Mouse (Mus musculus): ENCODE measurements around the gene Mettl24. TPM values are rescaled to one million over a fixed set of nuclear protein-coding genes. Genes with fewer than 3 reads are reported as not detected.

Gene Mettl24
- polyA plus RNA-seq, 1 experiment from 2014 or later = 2.9 TPM

DNA sequence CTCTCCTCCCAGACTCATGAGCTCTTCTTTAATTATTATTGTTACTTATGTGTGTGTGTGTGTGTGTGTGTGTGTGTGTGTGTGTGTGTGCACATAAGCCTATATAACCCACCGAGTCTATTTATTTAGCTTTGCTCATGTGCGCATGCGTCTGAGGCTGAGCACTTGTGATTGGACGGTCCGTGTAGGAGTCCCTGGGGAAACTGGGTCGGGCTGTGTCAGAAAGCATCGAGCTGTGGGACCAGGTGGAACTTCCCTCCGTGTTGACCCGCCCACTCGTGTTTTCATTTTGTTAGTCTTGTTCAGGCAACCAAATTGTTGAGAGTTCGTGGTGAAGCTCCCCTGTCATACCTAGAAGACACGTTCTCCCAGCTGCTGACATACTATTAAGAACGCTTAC lies 35.3 kb downstream of the Mettl24 start:
- Histone ChIP-seq H3K9ac (no peak overlapping the region), H3K9me3 (replicated peaks) (no peaks in the 10 kb centered on the region), H3K4me1 (replicated peaks) (peaks cover 10% of the 10 kb centered on the region), H3K4me3 (no peak overlapping the region), H3K27ac (no peak overlapping the region), H3K27me3 (no peaks in the 10 kb centered on the region), H3K4me2 (no peak overlapping the region), H3K36me3 (no peaks in the 10 kb centered on the region)
- WGBS = 93% methylated on average over 13 of the region's 13 CpGs
- no peak for ATAC-seq (replicated peaks; ENCODE audit: insufficient number of reproducible peaks, insufficient read depth, low FRiP score, low read depth)

DNA sequence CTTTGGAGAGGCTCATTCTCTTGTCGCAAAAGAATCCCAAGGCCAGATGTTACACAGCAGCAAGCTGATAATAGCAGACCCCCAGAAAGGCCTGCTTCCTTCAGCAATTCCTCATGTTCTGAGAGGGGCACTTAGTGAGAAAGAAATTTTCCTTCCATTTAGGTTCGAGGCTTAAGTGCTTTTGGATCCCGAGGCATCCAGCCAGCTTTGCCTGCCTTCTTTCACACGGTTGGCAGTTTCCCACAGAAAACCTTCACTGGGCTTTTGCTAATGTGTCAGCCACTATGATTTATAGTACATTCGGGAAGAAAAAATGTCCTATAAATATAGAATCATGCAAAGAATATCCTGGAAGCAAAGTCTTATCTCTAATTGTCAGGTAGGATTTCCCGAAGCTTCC lies 36.0 kb downstream of the Mettl24 start:
- no peaks in the 10 kb centered on the region for H3K27me3 ChIP-seq
- no peak overlapping the region for H3K9ac ChIP-seq
- no peaks in the 10 kb centered on the region for H3K9me3 ChIP-seq (replicated peaks)
- no peak overlapping the region for H3K27ac ChIP-seq
- 46% methylated on average over 6 of the region's 6 CpGs for WGBS
- peaks cover 9% of the 10 kb centered on the region for H3K4me1 ChIP-seq (replicated peaks)
- no peak for ATAC-seq (replicated peaks; ENCODE audit: insufficient number of reproducible peaks, insufficient read depth, low FRiP score, low read depth)
- no peaks in the 10 kb centered on the region for H3K36me3 ChIP-seq
- no peak overlapping the region for H3K4me3 ChIP-seq
- H3K4me2 ChIP-seq = no peak overlapping the region

DNA sequence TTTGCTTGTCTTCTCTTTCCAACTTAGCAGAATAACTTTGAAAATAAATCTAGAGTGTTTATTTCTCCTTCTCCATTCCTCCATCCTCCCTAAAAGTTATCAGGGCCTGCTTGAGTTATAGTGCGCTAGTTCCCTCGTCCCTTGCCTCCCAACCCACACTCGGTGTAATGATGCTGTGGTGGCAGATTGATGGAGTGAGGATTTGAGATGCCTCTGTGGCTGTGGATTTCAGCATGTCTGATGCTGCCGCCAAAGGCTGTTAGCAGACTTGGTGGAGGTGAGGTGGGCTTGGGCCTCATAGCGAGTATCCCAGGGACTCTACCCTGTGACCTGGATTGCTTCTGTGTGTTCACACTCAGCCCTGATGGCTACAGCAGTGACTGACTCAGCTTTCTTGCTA lies 37.8 kb downstream of the Mettl24 start:
- Histone ChIP-seq H3K36me3 (no peaks in the 10 kb centered on the region), H3K9me3 (replicated peaks) (no peaks in the 10 kb centered on the region), H3K27ac (no peak overlapping the region), H3K4me2 (no peak overlapping the region), H3K27me3 (no peaks in the 10 kb centered on the region), H3K4me1 (replicated peaks) (peaks cover 5% of the 10 kb centered on the region), H3K9ac (no peak overlapping the region), H3K4me3 (no peak overlapping the region)
- no peak for ATAC-seq (replicated peaks; ENCODE audit: insufficient number of reproducible peaks, insufficient read depth, low FRiP score, low read depth)
- 66% methylated on average over 5 of the region's 5 CpGs for whole genome bisulfite sequencing

DNA sequence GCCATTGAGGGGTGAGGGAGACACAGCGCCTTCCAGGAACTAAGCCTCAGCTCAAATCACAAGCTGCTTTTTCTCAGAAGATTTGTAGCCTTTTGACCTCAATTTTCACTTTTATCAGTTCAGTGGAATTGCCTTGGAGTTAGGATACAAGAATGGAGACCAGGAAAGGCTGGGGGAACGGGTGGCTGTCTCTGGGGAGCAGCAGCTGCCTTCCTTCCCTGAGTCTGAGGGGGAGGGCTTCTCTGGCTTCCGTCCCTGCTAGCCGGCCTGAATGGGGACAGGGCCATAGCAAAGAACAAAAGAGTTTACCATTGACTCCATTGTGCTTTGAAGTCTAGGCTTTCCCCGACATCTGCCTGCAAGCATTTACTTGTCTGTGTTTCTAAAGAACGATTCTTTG lies 41.3 kb downstream of the Mettl24 start:
- Histone ChIP-seq H3K4me2 (no peak overlapping the region), H3K9ac (no peak overlapping the region), H3K9me3 (replicated peaks) (no peaks in the 10 kb centered on the region), H3K36me3 (no peaks in the 10 kb centered on the region), H3K27ac (no peak overlapping the region), H3K4me3 (no peak overlapping the region), H3K27me3 (no peaks in the 10 kb centered on the region), H3K4me1 (replicated peaks) (no peaks in the 10 kb centered on the region)
- no peak for ATAC-seq (replicated peaks; ENCODE audit: insufficient number of reproducible peaks, insufficient read depth, low FRiP score, low read depth)
- WGBS = 51% methylated on average over 6 of the region's 6 CpGs

DNA sequence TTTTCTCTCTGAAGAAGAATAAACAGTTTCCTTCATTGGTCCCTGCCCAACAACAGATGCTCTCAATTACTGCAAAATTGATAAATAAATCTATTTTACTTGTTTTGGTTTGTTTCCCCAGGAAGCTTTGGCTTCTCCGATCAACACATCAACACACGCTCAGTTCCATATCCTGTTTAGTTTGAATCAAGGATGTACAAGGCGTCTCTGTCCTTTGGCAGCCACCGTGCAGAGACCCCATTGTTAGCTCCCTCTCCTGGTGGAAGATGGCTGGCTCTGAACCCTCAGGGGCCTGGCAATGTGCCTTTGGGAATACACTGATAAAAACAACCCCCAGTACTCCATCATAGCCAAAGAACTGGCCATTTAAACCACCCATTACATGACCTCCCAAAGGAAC lies 42.0 kb downstream of the Mettl24 start:
- no peaks in the 10 kb centered on the region for H3K36me3 ChIP-seq
- no peak for ATAC-seq (replicated peaks; ENCODE audit: insufficient number of reproducible peaks, insufficient read depth, low FRiP score, low read depth)
- no peaks in the 10 kb centered on the region for H3K4me1 ChIP-seq (replicated peaks)
- no peaks in the 10 kb centered on the region for H3K27me3 ChIP-seq
- no peak overlapping the region for H3K4me2 ChIP-seq
- H3K4me3 ChIP-seq = no peak overlapping the region
- no peak overlapping the region for H3K9ac ChIP-seq
- no peaks in the 10 kb centered on the region for H3K9me3 ChIP-seq (replicated peaks)
- H3K27ac ChIP-seq = no peak overlapping the region
- 50% methylated on average over 4 of the region's 4 CpGs for WGBS

DNA sequence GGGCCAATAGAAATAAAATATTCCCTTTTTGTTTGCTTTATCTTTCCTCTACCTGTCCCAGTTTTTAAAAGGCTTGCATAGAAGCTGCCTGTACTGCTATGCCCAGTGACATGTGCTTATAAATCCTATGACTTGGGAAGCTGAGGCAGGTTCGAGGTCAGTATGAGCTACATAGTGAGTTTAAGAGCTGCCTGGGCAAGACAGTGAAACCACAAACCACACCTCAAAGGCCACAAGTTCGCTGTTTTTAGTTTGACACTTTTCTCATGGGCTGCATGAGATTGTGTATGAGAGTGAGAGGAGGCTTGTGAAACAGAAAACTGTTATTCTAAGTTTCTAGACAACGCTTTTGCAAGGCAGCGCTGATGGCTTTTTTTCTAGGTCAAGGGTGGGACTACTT lies 42.4 kb downstream of the Mettl24 start:
- Histone ChIP-seq H3K9me3 (replicated peaks) (no peaks in the 10 kb centered on the region), H3K36me3 (no peaks in the 10 kb centered on the region), H3K4me1 (replicated peaks) (no peaks in the 10 kb centered on the region), H3K9ac (no peak overlapping the region), H3K27ac (no peak overlapping the region), H3K4me3 (no peak overlapping the region), H3K27me3 (no peaks in the 10 kb centered on the region), H3K4me2 (no peak overlapping the region)
- ATAC-seq (replicated peaks; ENCODE audit: insufficient number of reproducible peaks, insufficient read depth, low FRiP score, low read depth) = no peak
- 74% methylated on average over 4 of the region's 4 CpGs for WGBS

DNA sequence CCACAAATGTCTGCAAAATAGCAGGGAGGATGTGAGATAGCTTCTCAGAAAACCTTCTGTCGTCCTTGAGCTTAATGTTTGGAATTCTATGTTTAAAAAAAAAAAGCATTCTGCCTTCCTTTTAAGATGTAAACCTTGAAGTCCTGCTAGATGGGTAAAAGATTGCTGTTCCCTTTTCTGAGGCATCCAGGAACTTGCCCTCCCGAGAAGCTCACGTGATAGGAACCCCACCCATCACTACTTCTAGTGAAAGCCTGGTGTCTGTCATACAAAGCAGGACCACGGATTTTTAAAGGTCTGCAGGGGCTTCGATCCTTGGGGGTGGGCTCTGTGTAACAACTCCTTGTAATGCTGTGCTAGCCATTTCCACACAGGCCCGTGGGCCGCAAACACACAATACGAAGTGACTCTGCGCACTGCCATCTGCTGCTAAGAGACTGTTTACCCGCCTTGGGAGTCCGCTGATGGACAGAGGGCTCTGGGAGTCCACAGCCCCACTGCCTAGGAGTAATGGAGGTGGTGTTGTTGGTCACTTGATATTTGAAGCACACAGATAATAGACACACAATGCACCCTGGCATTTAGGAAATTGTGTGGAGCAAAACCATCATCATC lies 43.3 kb downstream of the Mettl24 start:
- no peak overlapping the region for H3K4me3 ChIP-seq
- H3K36me3 ChIP-seq = no peaks in the 10 kb centered on the region
- no peak overlapping the region for H3K27ac ChIP-seq
- H3K27me3 ChIP-seq = no peaks in the 10 kb centered on the region
- ATAC-seq (replicated peaks; ENCODE audit: insufficient number of reproducible peaks, insufficient read depth, low FRiP score, low read depth) = no peak
- no peak overlapping the region for H3K4me2 ChIP-seq
- no peak overlapping the region; the same call in 1 of the 2 replicates for H3K9ac ChIP-seq
- 58% methylated on average over 11 of the region's 11 CpGs for WGBS
- H3K4me1 ChIP-seq (replicated peaks) = no peaks in the 10 kb centered on the region
- H3K9me3 ChIP-seq (replicated peaks) = no peaks in the 10 kb centered on the region

DNA sequence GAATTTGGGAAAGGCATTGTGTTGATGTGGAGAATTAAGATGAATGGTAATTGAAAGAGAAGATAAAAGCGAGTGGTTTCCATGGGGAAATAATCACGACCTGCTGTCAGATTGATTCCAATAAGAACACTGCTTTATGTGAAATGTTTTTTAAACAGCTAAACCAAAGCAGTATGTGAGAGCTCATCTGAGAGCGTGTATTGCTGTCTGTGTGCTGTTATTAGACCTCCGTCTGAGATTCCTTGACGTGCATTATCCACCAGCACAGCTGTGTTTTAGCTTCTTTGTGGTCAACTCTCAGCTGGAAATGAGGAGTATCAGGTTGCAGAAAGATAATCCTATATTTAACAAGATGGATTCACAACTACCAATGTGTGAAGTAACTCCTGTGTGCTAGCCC lies 43.9 kb downstream of the Mettl24 start:
- Histone ChIP-seq H3K9ac (no peak overlapping the region), H3K9me3 (replicated peaks) (no peaks in the 10 kb centered on the region), H3K4me1 (replicated peaks) (no peaks in the 10 kb centered on the region), H3K4me3 (no peak overlapping the region), H3K36me3 (no peaks in the 10 kb centered on the region), H3K4me2 (no peak overlapping the region), H3K27me3 (no peaks in the 10 kb centered on the region), H3K27ac (no peak overlapping the region)
- 64% methylated on average over 5 of the region's 5 CpGs for WGBS
- no peak for ATAC-seq (replicated peaks; ENCODE audit: insufficient number of reproducible peaks, insufficient read depth, low FRiP score, low read depth)

DNA sequence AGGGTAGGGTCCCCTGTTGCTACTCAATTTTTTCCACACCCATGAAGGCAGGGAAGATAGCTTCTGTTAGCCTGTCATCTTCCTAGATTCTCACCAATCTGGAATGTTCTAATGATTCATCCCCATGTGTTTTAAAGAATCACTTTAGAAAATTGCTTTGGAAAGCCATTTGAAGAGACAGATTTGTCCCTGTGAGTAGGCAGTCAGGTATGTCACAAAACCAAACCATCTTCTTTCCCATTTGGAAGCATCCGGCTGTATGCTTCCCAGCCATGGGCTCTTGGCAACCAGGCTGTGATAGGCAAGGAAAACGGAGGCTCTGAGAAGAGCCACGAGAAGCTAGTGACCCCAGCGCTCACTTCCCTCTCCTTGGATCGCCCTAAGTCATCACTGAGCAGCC lies 47.1 kb downstream of the Mettl24 start:
- H3K4me3 ChIP-seq = no peak overlapping the region
- H3K4me2 ChIP-seq = no peak overlapping the region
- no peaks in the 10 kb centered on the region for H3K4me1 ChIP-seq (replicated peaks)
- no peaks in the 10 kb centered on the region for H3K36me3 ChIP-seq
- ATAC-seq (replicated peaks; ENCODE audit: insufficient number of reproducible peaks, insufficient read depth, low FRiP score, low read depth) = no peak
- no peak overlapping the region for H3K9ac ChIP-seq
- 76% methylated on average over 5 of the region's 5 CpGs for WGBS
- H3K9me3 ChIP-seq (replicated peaks) = no peaks in the 10 kb centered on the region
- no peak overlapping the region for H3K27ac ChIP-seq
- no peaks in the 10 kb centered on the region for H3K27me3 ChIP-seq

DNA sequence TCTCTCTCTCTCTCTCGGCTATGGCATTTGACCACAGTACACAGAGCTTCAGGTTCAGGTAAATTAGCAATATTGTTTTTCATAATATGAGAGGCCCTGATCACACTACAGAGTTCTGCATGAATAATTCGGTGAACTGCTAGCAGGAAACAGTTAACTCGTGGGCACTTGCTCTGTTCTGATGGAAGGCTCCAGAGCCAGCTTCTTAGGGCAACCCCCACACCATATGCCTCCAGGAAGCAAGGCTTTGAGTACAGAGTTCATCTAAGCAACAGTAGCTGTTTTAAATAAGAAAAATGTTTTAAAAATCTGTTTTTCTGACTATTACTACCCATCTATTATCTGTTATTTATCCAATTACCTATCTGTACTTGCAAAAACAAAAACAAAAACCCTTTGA lies 50.2 kb downstream of the Mettl24 start:
- no peak overlapping the region for H3K27ac ChIP-seq
- no peak for ATAC-seq (replicated peaks; ENCODE audit: insufficient number of reproducible peaks, insufficient read depth, low FRiP score, low read depth)
- no peaks in the 10 kb centered on the region for H3K27me3 ChIP-seq
- H3K4me2 ChIP-seq = no peak overlapping the region
- peaks cover 16% of the 10 kb centered on the region for H3K4me1 ChIP-seq (replicated peaks)
- H3K36me3 ChIP-seq = no peaks in the 10 kb centered on the region
- 62% methylated on average over 3 of the region's 3 CpGs for WGBS
- no peak overlapping the region for H3K4me3 ChIP-seq
- H3K9ac ChIP-seq = no peak overlapping the region
- no peaks in the 10 kb centered on the region for H3K9me3 ChIP-seq (replicated peaks)

DNA sequence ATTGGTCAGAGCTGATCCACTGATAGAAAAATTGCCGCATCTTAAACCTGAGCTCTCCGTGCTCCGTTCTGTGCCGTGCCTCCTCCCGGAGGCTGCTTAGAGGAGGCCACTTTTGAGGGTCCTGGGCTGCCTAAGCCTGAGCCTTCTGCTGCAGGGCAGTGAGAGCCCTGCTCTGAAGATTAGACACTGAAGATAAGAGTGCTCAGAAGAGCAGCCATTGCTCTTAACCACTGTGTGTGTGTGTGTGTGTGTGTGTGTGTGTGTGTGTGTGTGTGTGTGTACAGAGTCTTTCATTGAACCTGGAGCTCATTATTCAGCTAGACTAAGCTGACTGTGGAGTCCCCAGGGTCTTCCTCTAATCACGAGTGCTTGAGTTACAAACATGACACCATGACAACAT lies 53.1 kb downstream of the Mettl24 start:
- H3K9me3 ChIP-seq (replicated peaks) = no peaks in the 10 kb centered on the region
- peaks cover 22% of the 10 kb centered on the region for H3K4me1 ChIP-seq (replicated peaks)
- no peaks in the 10 kb centered on the region for H3K27me3 ChIP-seq
- no peak for ATAC-seq (replicated peaks; ENCODE audit: insufficient number of reproducible peaks, insufficient read depth, low FRiP score, low read depth)
- no peaks in the 10 kb centered on the region for H3K36me3 ChIP-seq
- no peak overlapping the region for H3K4me2 ChIP-seq
- WGBS = 67% methylated on average over 6 of the region's 6 CpGs
- no peak overlapping the region for H3K4me3 ChIP-seq
- no peak overlapping the region for H3K9ac ChIP-seq
- H3K27ac ChIP-seq = no peak overlapping the region

DNA sequence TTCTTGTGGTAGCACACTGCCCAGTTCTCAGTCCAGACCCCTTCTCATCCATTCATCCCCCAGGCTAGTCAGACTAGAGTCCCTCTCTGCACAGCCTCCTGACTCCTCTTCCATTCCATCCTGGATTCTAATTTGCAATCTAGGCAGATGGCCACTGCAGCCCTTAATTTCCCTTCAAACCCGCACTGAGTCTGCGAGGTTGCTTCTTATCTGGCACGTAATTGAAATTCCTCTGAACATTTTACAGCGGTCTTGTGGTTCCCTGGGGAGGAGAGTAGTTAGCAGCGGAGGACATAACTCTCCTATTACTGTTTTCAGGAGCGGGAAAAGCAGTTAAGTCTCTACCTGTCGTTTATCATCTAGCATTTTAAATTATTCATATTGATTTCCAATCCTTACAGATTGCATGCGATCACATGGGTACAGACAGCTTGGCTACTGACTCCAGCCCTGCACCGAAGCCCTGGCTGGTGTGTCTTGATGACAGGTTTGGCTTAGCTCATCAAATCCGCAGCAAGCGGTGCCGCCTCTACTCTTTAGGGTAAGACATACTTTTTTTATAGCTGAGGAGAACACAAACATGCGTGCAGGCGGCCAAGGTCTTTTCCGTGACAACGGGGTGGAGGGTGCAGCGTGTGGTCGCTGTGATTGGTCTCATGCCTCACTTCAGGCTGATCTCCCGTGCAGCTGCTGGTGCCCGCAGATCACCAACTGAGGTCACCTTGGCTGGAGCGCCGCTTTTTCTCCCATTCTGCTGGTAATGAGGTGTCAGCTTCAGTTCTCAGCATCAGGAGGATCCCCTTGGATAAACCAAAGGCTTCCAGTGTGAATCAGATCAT lies 54.4 kb downstream of the Mettl24 start:
- Histone ChIP-seq H3K36me3 (no peaks in the 10 kb centered on the region), H3K27ac (peak overlapping the region; percentile 66), H3K9me3 (replicated peaks) (no peaks in the 10 kb centered on the region), H3K4me3 (peak overlapping the region; percentile 44), H3K4me1 (replicated peaks) (peaks cover 22% of the 10 kb centered on the region), H3K27me3 (no peaks in the 10 kb centered on the region), H3K9ac (peak overlapping the region; percentile 54), H3K4me2 (peak overlapping the region; percentile 65)
- peak; percentile 41; the same call in 1 of the 2 replicates for ATAC-seq (replicated peaks; ENCODE audit: insufficient number of reproducible peaks, insufficient read depth, low FRiP score, low read depth)
- WGBS = 26% methylated on average over 22 of the region's 22 CpGs
